Mouse (Mus musculus) stomach, postnatal 0 days (tissue): Measurements from ENCODE around the gene Lcat.

ENCODE experiments used
- CTCF ChIP-seq: IDR thresholded peaks from 2 replicates; pipeline ENCODE4 v1.5.1; 2016; ENCODE audit warnings: antibody characterized with exemption, low read depth, mild to moderate bottlenecking, moderate library complexity
- EP300 ChIP-seq: optimal IDR thresholded peaks from 2 replicates; pipeline ENCODE3; 2016; ENCODE audit warnings: antibody characterized with exemption

GRCm38 (mm10) chr8:105930602-105931001 lies 12.6 kb downstream of the Lcat start:
- TF ChIP-seq CTCF (peak; percentile 97), EP300 (no peak)
